Mouse (Mus musculus): Measurements from ENCODE around the gene Sapcd1. TPM values are rescaled to one million over a fixed set of nuclear protein-coding genes. Genes with fewer than 3 reads are reported as not detected.

Gene Sapcd1
- polyA plus RNA-seq, 2 experiments, result 2.5 to 2.7 TPM

GRCm38 (mm10) chr17:35020551-35020950 lies 7.3 kb downstream of the Sapcd1 start:
- Histone ChIP-seq H3K9ac (replicated peaks) (no peak overlapping the region), H3K27ac (no peak overlapping the region), H3K36me3 (replicated peaks; ENCODE audit: control insufficient read depth, insufficient read depth, low read depth) (peaks cover 6% of the 10 kb centered on the region), H3K9me3 (ENCODE audit: control insufficient read depth, low read length) (no peaks in the 10 kb centered on the region), H3K27me3 (ENCODE audit: control insufficient read depth, insufficient read depth, low read length) (no peaks in the 10 kb centered on the region), H3K4me3 (ENCODE audit: insufficient read depth in 1 of 2, low read depth in 2 of 2, low read length in 2 of 2) (no peak overlapping the region), H3K4me1 (replicated peaks; ENCODE audit: control insufficient read depth in 2 of 2, insufficient read depth in 2 of 2, low read length in 1 of 2) (peaks cover 17 to 30% of the 10 kb centered on the region in 2 experiments), H3K4me2 (ENCODE audit: low read depth) (no peak overlapping the region)
- DNase-seq (ENCODE audit: low read depth in 3 of 3, low spot score in 3 of 3) (no peak), ATAC-seq (ENCODE audit: insufficient read depth) (no peak)
- TF ChIP-seq EP300 (IDR thresholded peaks at IDR 0.05; ENCODE audit: low read depth) (no peak), CTCF (IDR thresholded peaks at IDR 0.05; ENCODE audit: low read depth) (no peak)
- WGBS (ENCODE audit: insufficient replicate concordance), result 82% methylated on average over 8 of the region's 8 CpGs

- Histone ChIP-seq H3K4me3 (ENCODE audit: insufficient read depth in 1 of 2, low read depth in 2 of 2, low read length in 2 of 2) (no peak overlapping the region), H3K4me2 (ENCODE audit: low read depth) (no peak overlapping the region), H3K36me3 (replicated peaks; ENCODE audit: control insufficient read depth, insufficient read depth, low read depth) (peaks cover 13% of the 10 kb centered on the region), H3K9ac (replicated peaks) (no peak overlapping the region), H3K27ac (no peak overlapping the region), H3K4me1 (replicated peaks; ENCODE audit: control insufficient read depth in 2 of 2, insufficient read depth in 2 of 2, low read length in 1 of 2) (peaks cover 17 to 29% of the 10 kb centered on the region in 2 experiments), H3K9me3 (ENCODE audit: control insufficient read depth, low read length) (no peaks in the 10 kb centered on the region), H3K27me3 (ENCODE audit: control insufficient read depth, insufficient read depth, low read length) (no peaks in the 10 kb centered on the region)
- ATAC-seq (ENCODE audit: insufficient read depth) (no peak), DNase-seq (ENCODE audit: low read depth in 3 of 3, low spot score in 3 of 3) (no peak)
- WGBS (ENCODE audit: insufficient replicate concordance), result 74% methylated on average over 11 of the region's 11 CpGs
- TF ChIP-seq CTCF (IDR thresholded peaks at IDR 0.05; ENCODE audit: low read depth) (no peak), EP300 (IDR thresholded peaks at IDR 0.05; ENCODE audit: low read depth) (no peak)
Observed at GRCm38 (mm10) chr17:35019894-35020293, 7.9 kb downstream of the Sapcd1 start.

- DNase-seq (ENCODE audit: low read depth in 3 of 3, low spot score in 3 of 3), result no peak
- H3K9ac ChIP-seq (replicated peaks), result no peak overlapping the region
- H3K4me2 ChIP-seq (ENCODE audit: low read depth), result no peak overlapping the region
Observed at GRCm38 (mm10) chr17:35018171-35018570, 9.6 kb downstream of the Sapcd1 start.

GRCm38 (mm10) chr17:35017706-35018030 lies 10.1 kb downstream of the Sapcd1 start:
- no peak overlapping the region for H3K9ac ChIP-seq (replicated peaks)
- H3K4me1 ChIP-seq (replicated peaks; ENCODE audit: control insufficient read depth in 2 of 2, insufficient read depth in 2 of 2, low read length in 1 of 2), result peaks cover 15% of the 10 kb centered on the region in 2 experiments
- no peak overlapping the region for H3K4me2 ChIP-seq (ENCODE audit: low read depth)
- DNase-seq (ENCODE audit: low read depth in 3 of 3, low spot score in 3 of 3) (no peak), ATAC-seq (ENCODE audit: insufficient read depth) (no peak)
- H3K27ac ChIP-seq, result no peak overlapping the region
- H3K36me3 ChIP-seq (replicated peaks; ENCODE audit: control insufficient read depth, insufficient read depth, low read depth), result peaks cover 35% of the 10 kb centered on the region
- H3K27me3 ChIP-seq (ENCODE audit: control insufficient read depth, insufficient read depth, low read length), result no peaks in the 10 kb centered on the region
- no peaks in the 10 kb centered on the region for H3K9me3 ChIP-seq (ENCODE audit: control insufficient read depth, low read length)
- WGBS (ENCODE audit: insufficient replicate concordance), result 60% methylated on average over 14 of the region's 14 CpGs
- TF ChIP-seq EP300 (IDR thresholded peaks at IDR 0.05; ENCODE audit: low read depth) (no peak), CTCF (IDR thresholded peaks at IDR 0.05; ENCODE audit: low read depth) (no peak)
- H3K4me3 ChIP-seq (ENCODE audit: insufficient read depth in 1 of 2, low read depth in 2 of 2, low read length in 2 of 2), result no peak overlapping the region

More at GRCm38 (mm10) chr17:35018171-35018570, 9.6 kb downstream of the Sapcd1 start:
- H3K4me3 ChIP-seq (ENCODE audit: insufficient read depth in 1 of 2, low read depth in 2 of 2, low read length in 2 of 2), result no peak overlapping the region
- H3K27me3 ChIP-seq (ENCODE audit: control insufficient read depth, insufficient read depth, low read length), result no peaks in the 10 kb centered on the region
- H3K9me3 ChIP-seq (ENCODE audit: control insufficient read depth, low read length), result no peaks in the 10 kb centered on the region
- H3K36me3 ChIP-seq (replicated peaks; ENCODE audit: control insufficient read depth, insufficient read depth, low read depth), result peaks cover 30% of the 10 kb centered on the region
- TF ChIP-seq CTCF (IDR thresholded peaks at IDR 0.05; ENCODE audit: low read depth) (no peak), EP300 (IDR thresholded peaks at IDR 0.05; ENCODE audit: low read depth) (no peak)
- H3K27ac ChIP-seq, result no peak overlapping the region
- H3K4me1 ChIP-seq (replicated peaks; ENCODE audit: control insufficient read depth in 2 of 2, insufficient read depth in 2 of 2, low read length in 1 of 2), result peaks cover 17 to 20% of the 10 kb centered on the region in 2 experiments
- 53% methylated on average over 3 of the region's 3 CpGs for WGBS (ENCODE audit: insufficient replicate concordance)
- no peak for ATAC-seq (ENCODE audit: insufficient read depth)

- 72% methylated on average over 10 of the region's 10 CpGs for WGBS (ENCODE audit: insufficient replicate concordance)
- Histone ChIP-seq H3K4me2 (ENCODE audit: low read depth) (no peak overlapping the region), H3K9ac (replicated peaks) (no peak overlapping the region), H3K27me3 (ENCODE audit: control insufficient read depth, insufficient read depth, low read length) (no peaks in the 10 kb centered on the region), H3K4me3 (ENCODE audit: insufficient read depth in 1 of 2, low read depth in 2 of 2, low read length in 2 of 2) (no peak overlapping the region), H3K36me3 (replicated peaks; ENCODE audit: control insufficient read depth, insufficient read depth, low read depth) (peaks cover 41% of the 10 kb centered on the region), H3K9me3 (ENCODE audit: control insufficient read depth, low read length) (no peaks in the 10 kb centered on the region), H3K4me1 (replicated peaks; ENCODE audit: control insufficient read depth in 2 of 2, insufficient read depth in 2 of 2, low read length in 1 of 2) (peaks cover 9% of the 10 kb centered on the region in 2 experiments), H3K27ac (no peak overlapping the region)
- TF ChIP-seq EP300 (IDR thresholded peaks at IDR 0.05; ENCODE audit: low read depth), result no peak
- no peak for TF ChIP-seq CTCF (IDR thresholded peaks at IDR 0.05; ENCODE audit: low read depth)
- no peak for ATAC-seq (ENCODE audit: insufficient read depth)
- DNase-seq (ENCODE audit: low read depth in 3 of 3, low spot score in 3 of 3), result no peak
Observed at GRCm38 (mm10) chr17:35016791-35017705, 10.8 kb downstream of the Sapcd1 start.
